Mouse (Mus musculus) heart, postnatal 36 days (tissue): Measurements from ENCODE around the gene Alpk1. TPM values are rescaled to one million over a fixed set of nuclear protein-coding genes. Genes with fewer than 3 reads are reported as not detected.
A peak's percentile ranks its signal among the peaks of the same experiment; 100 is the strongest.
"Not testable (repeated sequence)": the region's sequence is repeated elsewhere in the genome, so short reads cannot be mapped to it uniquely, and the experiment has no call there.

Experiments used
- DNase-seq, 2 experiments: peaks; one replicate each; pipeline ENCODE4 v3.0.0; 2021 to 2022
- intact Hi-C: fragments of 180-260 bp; cut with DNase I; formaldehyde crosslinking; loops from one replicate; pipeline ENCODE4 v1.15.1; 2025
- total RNA-seq, 2 experiments: library from RNA; stranded (reverse); gene quantifications; 2 replicates each; pipeline ENCODE4 v1.2.3; 2021

Alpk1 gene
- total RNA-seq, 2 experiments from 2014 or later, result 2.7 to 4.1 TPM

DNA sequence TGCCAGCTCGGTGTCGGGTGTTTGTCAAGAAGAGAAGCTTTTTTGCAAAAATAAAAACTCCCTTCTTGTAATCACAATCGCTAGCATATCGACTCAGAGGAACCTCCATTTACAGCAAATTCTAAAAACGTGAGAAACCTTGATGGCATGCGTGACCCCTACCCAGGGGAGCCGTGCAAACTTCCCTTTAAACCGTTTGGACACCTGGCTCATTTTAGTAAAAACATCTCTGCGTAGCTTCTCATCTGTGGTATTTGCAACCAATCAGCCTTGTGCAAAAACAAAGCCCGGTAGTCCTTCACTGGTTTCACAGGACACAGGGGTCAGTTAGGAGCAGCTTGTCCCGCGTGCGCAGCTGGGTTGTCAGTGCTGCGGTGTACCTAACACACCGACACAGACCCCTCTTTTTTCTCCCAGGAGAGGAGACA, 10.7 kb upstream of the Alpk1 start:
- intact Hi-C loops, result loop anchor here (5.0 kb wide), 1 partner anchor 46 kb away; the partner anchor contains the start of gene Ap1ar
- peak; percentile 21 to 29 for DNase-seq

DNA sequence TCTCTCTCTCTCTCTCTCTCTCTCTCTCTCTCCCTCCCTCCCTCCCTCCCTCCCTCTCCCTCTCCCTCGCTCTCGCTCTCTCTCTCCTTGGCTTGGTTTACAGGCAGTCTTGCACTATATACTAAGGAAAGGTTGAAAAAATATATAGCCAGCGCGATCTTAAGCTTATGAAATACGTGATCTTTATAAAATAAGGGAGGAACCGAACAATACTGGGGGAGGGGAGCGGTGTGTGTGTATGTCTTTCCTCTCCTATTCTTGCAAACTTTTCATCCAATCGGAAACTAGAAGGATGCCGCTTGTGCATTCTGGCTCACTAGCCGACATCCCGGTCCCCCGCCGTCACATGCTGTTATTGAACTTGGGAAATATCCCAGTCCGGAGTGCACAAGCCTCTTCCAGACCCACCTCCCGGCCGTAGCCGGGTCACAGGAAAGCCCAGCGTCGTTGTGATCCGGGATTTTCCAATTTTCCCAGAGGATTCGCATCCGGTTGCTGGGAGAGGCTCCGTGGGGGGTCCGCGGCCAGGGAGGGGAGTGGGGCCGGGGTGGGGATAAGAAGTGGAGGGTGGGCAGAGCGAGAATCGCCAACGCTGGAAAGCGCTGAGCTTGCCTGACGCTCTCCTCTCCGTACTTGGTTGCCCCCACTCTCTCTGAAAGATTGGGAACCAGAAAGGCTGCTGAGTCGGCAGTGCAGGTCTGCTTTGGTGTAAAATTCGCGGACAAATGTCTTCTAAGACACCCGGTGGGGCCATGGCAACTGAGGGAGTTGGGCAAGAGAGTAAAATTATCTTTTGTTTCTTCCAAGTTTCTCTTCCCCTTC, 10.1 kb upstream of the Alpk1 start:
- peak; percentile 47 to 52 for DNase-seq
- intact Hi-C loops, result loop anchor here (5.0 kb wide), 1 partner anchor 47 kb away; the partner anchor contains the start of gene Ap1ar

DNA sequence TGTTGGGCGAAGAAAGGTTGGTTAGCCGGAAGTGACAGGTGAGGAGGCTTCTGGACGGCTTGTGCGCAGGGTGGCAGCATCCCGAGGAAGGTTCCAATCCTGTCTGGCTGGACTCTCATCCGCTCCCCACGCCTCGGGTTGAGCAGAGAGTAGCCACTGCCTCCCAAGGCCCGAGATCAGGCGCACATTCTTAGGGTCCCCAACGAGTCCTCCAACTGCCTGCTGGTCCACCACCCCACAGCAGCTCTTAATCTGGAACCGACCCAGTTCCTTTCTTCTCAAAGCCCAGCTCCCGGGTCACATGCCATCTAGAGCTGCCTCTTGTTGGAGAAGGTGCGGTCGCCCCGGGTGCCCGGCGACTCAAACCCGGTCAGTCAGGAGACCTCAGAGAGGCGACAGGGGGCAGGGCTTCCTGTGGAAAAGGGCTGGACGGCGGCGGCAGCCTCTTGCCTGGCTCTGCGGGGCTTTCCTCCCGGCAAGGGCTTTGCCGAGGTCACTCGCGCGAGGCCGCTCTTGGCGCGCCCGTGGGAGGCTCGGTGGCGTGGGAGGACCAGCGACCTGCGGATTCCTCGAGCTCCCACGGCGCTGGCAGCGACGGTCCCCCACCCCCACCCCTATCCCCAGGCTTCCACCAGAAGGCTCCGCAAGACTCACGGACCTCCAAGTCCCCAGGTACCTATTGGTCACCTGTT, 9.3 kb upstream of the Alpk1 start, which contains the start of gene Tifa:
TSS of gene Tifa (plus strand) at position 306 of the 692 bp plus-strand sequence.
- intact Hi-C loops, result loop anchor here (5.0 kb wide), 2 partner anchors 48 to 108 kb away; partner anchors contain the start of genes Ap1ar and Fam241a
- DNase-seq, result peak; percentile 72 to 77

DNA sequence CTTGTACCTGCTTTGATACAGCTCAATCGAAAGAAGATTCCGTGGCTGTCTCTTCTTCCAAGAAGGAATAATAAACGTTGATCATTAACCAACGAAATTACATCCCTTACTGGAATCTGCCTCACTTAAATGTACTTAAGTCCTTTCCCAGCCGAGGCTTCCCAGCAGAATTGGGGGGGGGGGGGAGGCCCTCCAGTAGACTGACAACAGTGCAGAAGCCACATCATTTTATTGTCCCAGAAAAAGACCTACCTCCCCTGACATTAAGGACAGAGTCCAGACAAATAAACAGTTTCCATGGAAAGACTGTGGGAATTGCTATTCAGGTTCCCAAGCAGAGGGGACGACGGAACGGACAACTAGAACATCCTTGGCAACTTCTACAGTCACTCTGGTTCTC, 8.6 kb upstream of the Alpk1 start:
- intact Hi-C loops, result loop anchor here (5.0 kb wide), 1 partner anchor 108 kb away; the partner anchor contains the start of gene Fam241a
- DNase-seq, result no peak

DNA sequence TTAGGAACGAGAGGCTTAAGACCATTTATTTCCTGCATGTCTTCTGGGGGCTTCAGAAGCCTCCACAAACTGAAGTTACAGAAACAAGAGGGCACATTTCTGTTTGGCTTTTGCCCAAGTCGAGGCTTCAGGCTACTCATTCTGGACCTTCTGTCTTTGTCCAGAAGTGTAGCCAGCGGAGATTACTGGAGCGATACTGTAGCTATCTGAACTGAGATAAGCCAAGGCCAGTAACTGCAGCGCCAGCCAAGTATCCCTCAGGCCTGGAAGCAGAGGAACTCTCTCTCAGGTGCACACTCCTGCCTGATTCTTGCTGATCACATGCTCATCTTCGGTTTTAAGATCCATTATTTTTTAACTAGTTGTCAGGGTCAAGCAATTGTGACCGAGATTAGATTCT, 7.7 kb upstream of the Alpk1 start:
- intact Hi-C loops, result loop anchor here (5.0 kb wide), 1 partner anchor 109 kb away; the partner anchor contains the start of gene Fam241a

DNA sequence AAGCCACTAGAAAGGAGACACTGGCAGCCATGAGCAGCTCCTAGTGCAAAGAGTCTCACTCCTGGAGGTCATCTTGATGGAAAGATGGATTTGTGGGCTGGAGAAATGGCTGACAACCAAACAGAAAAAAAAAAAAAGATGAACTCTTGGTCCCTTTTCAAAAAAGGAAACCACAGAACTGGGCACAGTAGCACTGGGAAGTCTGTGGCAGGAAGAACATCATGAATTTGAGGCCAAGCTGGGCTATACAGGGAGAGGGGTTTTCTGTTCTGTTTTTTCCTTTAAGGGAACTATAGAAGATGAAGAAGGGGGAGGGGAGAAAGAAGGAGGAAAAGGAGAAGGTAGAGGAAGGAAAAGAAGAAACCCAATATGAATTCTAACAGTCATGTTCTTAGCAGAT, 6.7 kb upstream of the Alpk1 start:
- intact Hi-C loops, result loop anchor here (5.0 kb wide), 1 partner anchor 110 kb away; the partner anchor contains the start of gene Fam241a

More for the DNA sequence above, 7.7 kb upstream of the Alpk1 start:
- no peak for DNase-seq

DNA sequence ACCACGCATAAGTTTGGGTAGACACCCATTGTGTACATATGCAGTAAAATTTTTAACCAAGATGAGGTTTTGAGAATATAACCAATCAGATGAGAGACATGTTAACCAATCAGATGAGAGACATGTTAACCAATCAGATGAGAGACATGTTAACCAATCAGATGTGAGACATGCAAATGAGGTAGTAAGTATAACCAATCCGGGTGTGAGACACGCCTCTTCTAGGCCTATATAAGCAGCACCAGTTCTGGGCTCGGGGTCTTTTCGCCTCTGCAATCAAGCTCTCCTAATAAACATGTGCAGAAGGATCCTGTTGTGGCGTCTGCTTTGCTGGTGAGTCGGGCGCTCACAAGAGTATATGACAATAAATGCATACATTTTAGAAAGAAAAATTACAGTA, 3.4 kb upstream of the Alpk1 start:
- intact Hi-C loops, result loop anchor here (5.0 kb wide), 1 partner anchor 49 kb away; no protein-coding TSS in a partner anchor
- not testable (repeated sequence) for DNase-seq

More for the DNA sequence above, 6.7 kb upstream of the Alpk1 start:
- no peak for DNase-seq

DNA sequence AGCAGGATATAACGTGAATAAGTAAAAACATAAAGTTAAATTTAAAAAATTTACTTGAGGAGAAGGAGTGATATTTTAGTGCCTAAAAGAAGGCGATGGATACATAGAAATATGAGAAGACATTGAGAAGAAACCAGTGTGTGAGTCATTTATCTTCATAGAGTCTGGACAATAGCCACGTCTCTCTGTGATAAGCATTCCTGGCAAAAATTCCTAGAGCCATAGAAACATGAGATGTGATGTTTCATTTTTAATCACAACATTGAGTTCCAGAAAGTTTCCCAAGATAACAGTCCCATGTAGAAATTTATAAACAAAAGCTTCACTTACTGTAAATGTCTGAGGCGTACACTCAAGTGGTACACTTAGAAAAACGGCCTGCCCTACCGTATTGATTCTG, 2.6 kb upstream of the Alpk1 start:
- no peak for DNase-seq
- intact Hi-C loops, result loop anchor here (5.0 kb wide), 1 partner anchor 49 kb away; no protein-coding TSS in a partner anchor

DNA sequence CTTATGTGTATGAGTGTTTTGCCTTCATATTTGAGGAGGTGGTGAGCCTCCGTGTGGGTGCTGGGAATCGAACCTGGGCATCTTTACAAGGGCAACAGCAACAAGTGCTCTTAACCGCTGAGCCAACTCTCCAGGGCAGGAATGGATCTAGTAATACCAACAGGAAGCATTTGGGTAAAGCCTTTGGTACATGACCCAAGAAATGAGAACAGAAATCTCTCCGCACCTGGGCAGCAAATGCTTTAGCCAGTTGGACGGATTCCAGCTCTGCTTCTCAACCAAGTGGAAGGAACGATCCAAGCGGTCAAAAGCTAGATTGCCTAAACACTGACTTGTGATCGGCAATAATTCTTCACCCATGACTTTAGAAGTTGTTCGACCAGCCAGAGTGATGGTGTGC, 594 bp upstream of the Alpk1 start:
- intact Hi-C loops, result loop anchor here (5.0 kb wide), 1 partner anchor 51 kb away; no protein-coding TSS in a partner anchor
- no peak for DNase-seq

DNA sequence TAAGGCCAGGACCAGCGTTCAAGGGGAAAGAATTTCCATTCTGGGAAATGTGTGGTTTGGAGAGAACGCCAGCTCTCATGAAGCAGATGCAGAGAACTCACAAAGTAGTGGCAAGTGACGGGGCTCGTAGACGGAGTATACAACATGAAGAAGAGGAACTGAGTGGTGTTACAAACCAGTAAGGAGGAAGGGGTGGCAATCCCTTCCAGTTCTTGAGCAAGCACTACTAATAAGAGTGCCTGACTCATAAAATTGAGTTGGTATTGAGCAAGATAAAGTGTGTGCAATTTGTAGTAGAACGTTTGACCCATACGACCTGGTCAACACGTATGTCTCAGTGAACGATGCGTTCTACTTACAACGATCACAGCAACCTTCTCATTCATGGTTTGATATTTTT, 11.2 kb downstream of the Alpk1 start:
- intact Hi-C loops, result loop anchor here (5.0 kb wide), 1 partner anchor 68 kb away; the partner anchor contains the start of gene Ap1ar
- DNase-seq, result no peak

DNA sequence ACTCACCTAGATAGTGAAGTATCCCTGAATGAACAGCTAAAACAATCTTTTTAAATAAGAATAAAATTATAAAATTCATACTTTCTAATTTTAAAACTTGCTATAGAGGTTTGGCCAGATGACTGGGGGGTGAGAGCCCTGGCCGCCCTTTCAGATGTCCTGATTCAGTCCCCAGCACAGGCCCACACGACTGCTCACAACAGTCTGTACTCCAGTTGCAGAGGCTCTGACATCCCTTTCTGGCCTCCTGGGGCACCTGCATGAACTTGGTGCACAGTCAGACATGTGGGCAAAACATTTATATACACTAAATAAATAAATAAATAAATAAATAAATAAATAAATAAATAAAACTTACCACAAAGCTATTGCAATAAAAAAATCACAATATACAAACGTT, 14.4 kb downstream of the Alpk1 start:
- intact Hi-C loops, result loop anchor here (5.0 kb wide), 1 partner anchor 71 kb away; the partner anchor contains the start of gene Ap1ar

DNA sequence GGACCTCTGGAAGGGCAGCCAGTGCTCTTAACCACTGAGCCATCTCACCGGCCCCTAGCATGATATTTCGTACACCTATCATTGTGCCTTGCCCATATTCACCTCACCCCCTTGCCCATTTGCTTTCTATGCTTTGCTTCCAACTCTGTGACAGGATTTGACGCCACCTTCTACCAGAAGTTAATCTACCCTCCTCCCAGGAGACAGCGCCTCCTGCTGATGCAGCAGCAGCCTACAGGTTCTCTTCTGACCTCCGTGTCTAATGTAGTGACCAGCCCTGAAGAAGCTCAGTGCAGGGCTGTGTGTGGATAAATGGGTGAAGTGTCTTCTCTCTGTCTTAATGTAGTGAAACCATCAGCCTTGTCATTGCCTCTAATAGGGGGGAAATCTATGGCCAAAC, 15.8 kb downstream of the Alpk1 start:
- DNase-seq, result no peak
- intact Hi-C loops, result loop anchor here (5.0 kb wide), 2 partner anchors 183 to 192 kb away; no protein-coding TSS in a partner anchor

More for the DNA sequence above, 14.4 kb downstream of the Alpk1 start:
- DNase-seq, result no peak

DNA sequence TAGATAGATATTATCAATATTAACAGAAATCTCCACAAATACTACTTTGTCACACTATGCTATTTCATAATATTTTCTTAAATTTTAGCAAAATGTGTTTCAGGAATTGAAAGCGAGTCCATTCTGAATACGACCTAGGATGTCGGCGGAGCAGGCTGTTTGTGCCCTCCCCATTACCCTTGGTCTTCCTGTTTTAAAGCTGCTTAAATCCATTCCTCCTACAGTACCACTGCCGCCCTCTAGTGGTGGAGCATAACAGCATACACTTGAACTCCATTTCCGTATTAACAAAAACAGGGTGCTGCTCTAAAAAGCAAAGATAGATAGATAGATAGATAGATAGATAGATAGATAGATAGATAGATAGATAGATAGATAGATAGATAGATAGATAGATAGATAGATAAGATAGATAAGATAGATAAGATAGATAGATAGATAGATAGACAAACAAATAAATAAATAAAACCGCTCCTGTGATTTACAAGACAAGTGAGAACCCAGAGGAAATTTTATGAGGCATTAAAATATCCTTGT, 17.2 kb downstream of the Alpk1 start:
- intact Hi-C loops, result loop anchor here (2.0 to 5.0 kb wide), 3 partner anchors 138 to 191 kb away; no protein-coding TSS in a partner anchor
- DNase-seq, result peak; percentile 80 to 81

DNA sequence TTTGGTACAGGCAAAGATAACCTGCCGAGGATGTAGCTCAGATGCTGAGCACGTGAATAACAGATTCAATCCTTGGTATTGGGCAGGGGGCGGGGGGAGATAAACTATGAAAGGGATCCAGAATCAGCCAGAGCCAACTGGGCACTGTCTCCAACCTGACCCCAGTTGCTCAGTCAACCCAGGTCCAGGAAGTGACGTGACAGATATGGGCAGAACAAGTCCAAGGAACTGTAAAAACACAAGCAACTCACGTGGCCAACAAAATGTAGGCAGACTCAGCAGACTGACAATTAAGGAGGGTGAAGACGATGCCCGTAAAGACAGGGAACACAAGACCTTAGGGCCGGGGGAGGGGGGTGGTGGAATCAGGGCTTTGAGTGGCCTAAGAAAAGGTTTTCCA, 17.9 kb downstream of the Alpk1 start:
- intact Hi-C loops, result loop anchor here (2.0 to 5.0 kb wide), 3 partner anchors 138 to 190 kb away; no protein-coding TSS in a partner anchor
- DNase-seq, result no peak

DNA sequence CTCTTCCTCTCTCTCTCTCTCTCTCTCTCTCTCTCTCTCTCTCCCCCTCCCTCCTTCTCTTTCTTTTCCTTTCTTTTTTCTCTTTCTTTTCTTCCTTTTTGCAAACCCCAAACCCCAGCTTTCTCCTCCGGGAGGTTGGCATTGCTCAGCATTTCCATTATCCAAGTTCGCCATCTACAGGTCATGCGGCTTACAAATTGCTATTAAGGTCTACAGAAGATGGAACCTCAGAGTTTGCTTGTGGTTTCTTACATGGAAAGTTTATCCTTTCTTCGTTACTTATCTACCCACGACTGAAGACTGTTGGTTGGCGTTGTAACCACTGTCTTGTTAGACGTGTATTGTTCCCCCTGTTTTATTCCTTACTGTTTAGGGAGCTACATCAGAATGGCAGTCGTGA, 21.1 kb downstream of the Alpk1 start:
- intact Hi-C loops, result no loop called here
- DNase-seq, result no peak

DNA sequence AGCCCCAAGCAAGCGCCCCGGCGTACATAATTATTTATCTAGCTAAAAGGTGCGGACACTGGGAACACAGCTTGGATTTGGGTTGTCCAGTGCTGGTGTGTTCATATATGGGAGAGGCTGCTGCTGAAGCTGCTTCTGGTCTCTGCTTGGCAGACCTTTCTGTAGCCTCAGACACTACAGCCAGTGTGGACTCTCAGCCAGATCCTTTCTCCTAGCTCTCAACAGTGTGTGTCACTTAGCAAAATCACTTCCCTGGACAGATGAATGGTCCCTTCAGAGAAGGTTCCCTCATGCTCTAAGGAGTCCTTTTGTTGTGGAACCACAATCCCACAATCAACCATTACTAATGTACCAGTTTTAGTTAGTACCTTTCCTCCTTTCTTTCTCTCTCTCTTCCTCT, 21.5 kb downstream of the Alpk1 start:
- intact Hi-C loops, result no loop called here
- DNase-seq, result no peak

DNA sequence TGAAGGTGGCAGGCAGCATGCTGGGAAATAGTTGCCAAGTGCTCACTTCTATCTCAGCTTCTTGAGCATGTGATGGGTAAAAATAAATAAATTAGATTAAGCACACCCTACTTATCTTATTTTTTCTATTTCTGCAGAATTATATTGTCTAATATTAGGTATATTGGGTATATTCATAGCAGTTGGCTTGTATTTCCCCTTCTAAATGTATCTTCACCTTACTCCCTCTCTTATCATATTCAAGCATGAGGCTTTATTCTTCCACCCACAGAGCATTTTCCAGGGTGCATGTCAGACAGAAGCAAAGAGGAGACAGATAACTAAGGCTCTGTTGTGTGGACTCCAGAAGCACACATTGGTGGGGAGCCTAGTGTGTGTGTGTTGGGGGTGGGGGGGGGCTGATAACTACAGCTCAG, 22.4 kb downstream of the Alpk1 start:
- intact Hi-C loops, result no loop called here
- DNase-seq, result no peak

DNA sequence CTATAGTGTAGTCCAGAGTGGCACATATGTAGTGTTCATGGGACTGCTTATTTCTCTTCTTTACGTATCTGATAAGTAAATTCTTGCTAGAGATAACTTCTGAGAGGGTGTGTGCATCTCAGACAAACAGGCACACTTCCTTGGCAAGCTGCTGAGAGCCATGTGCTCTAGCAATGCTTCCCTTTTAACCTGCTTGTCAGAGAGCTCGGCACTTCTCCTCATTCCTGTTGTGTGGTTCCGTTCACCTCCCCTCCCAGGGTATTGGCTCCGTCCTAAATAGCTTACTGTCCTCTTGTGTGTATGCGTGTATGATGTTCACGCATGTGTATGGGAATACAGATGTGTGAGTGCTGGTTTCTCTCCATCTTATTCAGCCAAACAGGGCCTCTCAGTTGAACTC, 23.9 kb downstream of the Alpk1 start:
- DNase-seq, result no peak

DNA sequence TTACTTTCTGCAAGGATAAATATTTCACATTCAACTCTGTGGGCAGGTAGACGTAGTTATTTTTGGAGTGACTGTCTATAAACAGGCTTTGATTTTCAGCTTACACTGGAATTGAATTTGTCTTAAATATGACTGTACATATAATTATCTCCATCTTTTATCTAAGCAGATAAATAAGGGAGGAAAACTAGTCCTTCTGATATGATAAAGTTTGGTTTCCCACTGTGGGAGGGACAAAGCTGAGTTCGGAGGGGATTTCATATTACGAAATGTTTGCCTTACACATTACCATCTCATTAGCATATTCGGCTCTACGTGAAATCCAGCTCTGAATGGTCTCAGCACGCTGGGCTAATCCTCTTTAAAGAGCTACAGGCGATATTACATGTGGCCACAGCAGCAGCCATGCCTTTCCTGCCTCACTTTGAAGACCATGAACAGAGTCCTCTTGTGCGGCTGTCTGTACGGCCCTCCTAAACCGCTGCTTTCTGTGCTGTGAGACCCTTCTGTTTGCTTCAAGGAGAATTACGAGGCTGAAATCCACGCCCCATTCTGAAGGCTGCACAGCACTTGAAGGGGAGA, 30.3 kb downstream of the Alpk1 start:
- intact Hi-C loops, result no loop called here
- DNase-seq, result no peak

More for the DNA sequence above, 23.9 kb downstream of the Alpk1 start:
- intact Hi-C loops, result no loop called here

DNA sequence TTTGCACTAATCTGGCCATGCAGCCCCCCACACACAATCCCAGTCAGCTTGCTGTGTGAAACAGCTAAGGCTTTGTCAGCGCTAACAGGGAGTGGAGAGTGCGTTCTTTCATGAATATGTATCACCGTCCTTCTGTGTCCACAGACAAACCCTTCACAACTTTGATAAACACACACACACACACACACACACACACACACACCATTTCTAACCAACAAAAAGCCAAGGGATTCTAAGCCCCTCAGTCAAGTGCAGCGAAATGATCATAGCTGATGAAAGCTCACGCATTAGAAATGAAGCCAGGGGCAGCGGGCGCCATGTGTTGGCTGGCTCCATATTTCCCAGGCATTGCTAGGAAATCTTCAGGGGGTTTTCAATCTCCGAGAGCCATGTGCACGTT, 31.1 kb downstream of the Alpk1 start:
- intact Hi-C loops, result no loop called here
- DNase-seq, result no peak
